Mouse (Mus musculus) myocyte (in vitro differentiated cells): Measurements from ENCODE around the gene Wdr34. TPM values are rescaled to one million over a fixed set of nuclear protein-coding genes. Genes with fewer than 3 reads are reported as not detected.
A peak's percentile ranks its signal among the peaks of the same experiment; 100 is the strongest.

Experiments used
- H3K27me3 ChIP-seq: one replicate; pipeline ENCODE4 v1.6.1; 2011; ENCODE audit not compliant: control insufficient read depth, insufficient read depth, insufficient read length
- H3K36me3 ChIP-seq: one replicate; pipeline ENCODE4 v1.6.1; 2011; ENCODE audit not compliant: control insufficient read depth, insufficient read depth
- H3K4me2 ChIP-seq: one replicate; pipeline ENCODE4 v1.6.1; 2011; ENCODE audit warnings: low read depth, control low read depth
- H3K4me3 ChIP-seq: one replicate; pipeline ENCODE4 v1.5.1; 2011; ENCODE audit warnings: mild to moderate bottlenecking, control low read depth, moderate library complexity
- H3K79me2 ChIP-seq: one replicate; pipeline ENCODE4 v1.6.1; 2011; ENCODE audit not compliant: control insufficient read depth, insufficient read depth
- H3ac ChIP-seq: one replicate; pipeline ENCODE4 v1.6.1; 2011; ENCODE audit not compliant: control insufficient read depth, insufficient read length
- CEBPB ChIP-seq: IDR thresholded peaks from 2 replicates; pipeline ENCODE4 v1.6.1; 2011; ENCODE audit warnings: mild to moderate bottlenecking, moderate library complexity; ENCODE audit not compliant: poor library complexity, insufficient read depth, severe bottlenecking
- E2F4 ChIP-seq: IDR thresholded peaks from one replicate; pipeline ENCODE4 v1.6.1; 2011; ENCODE audit warnings: mild to moderate bottlenecking, control low read depth, moderate library complexity; ENCODE audit not compliant: insufficient read depth
- MAX ChIP-seq: IDR thresholded peaks from one replicate; pipeline ENCODE4 v1.6.1; 2011; ENCODE audit warnings: low read depth, mild to moderate bottlenecking, control low read depth
- MYOD1 ChIP-seq, 3 experiments: IDR thresholded peaks; one replicate each; pipeline ENCODE4 v1.6.1; 2011; ENCODE audit warnings: control low read depth in 2 of 3, low read depth in 2 of 3, mild to moderate bottlenecking in 2 of 3, moderate library complexity in 1 of 3; ENCODE audit not compliant: insufficient read length in 2 of 3, control insufficient read depth in 1 of 3
- MYOG ChIP-seq, 3 experiments: IDR thresholded peaks; one replicate each; pipeline ENCODE4 v1.6.1; 2011; ENCODE audit warnings: control low read depth in 2 of 3, low read depth in 2 of 3, mild to moderate bottlenecking in 2 of 3; ENCODE audit not compliant: insufficient read length in 2 of 3, control insufficient read depth in 1 of 3, insufficient read depth in 1 of 3
- POLR2A ChIP-seq: IDR thresholded peaks from one replicate; pipeline ENCODE4 v1.6.1; 2011; ENCODE audit warnings: low read depth, mild to moderate bottlenecking, control low read depth, moderate library complexity; ENCODE audit not compliant: insufficient read length
- POLR2AphosphoS2 ChIP-seq: IDR thresholded peaks from one replicate; pipeline ENCODE4 v1.6.1; 2011; ENCODE audit warnings: low read depth, control low read depth; ENCODE audit not compliant: insufficient read length
- REST ChIP-seq: IDR thresholded peaks from one replicate; pipeline ENCODE4 v1.6.1; 2011; ENCODE audit warnings: mild to moderate bottlenecking, control low read depth, moderate library complexity; ENCODE audit not compliant: insufficient read depth, insufficient read length
- SRF ChIP-seq: IDR thresholded peaks from one replicate; pipeline ENCODE4 v1.6.1; 2011; ENCODE audit warnings: low read depth; ENCODE audit not compliant: control insufficient read depth, insufficient read length
- TCF12 ChIP-seq: IDR thresholded peaks from one replicate; pipeline ENCODE4 v1.6.1; 2011; ENCODE audit warnings: mild to moderate bottlenecking, control low read depth; ENCODE audit not compliant: poor library complexity, insufficient read depth, severe bottlenecking
- TCF3 ChIP-seq: IDR thresholded peaks from one replicate; pipeline ENCODE4 v1.6.1; 2011; ENCODE audit warnings: low read depth, control low read depth; ENCODE audit not compliant: insufficient read length
- USF1 ChIP-seq: IDR thresholded peaks from one replicate; pipeline ENCODE4 v1.6.1; 2011; ENCODE audit warnings: low read depth, mild to moderate bottlenecking, control low read depth, moderate library complexity
- polyA plus RNA-seq: library from polyadenylated mRNA; unstranded; fragments of >200 nt; fragmentation: generic; extraction: Trizol; gene quantifications from one replicate; pipeline ENCODE4 v1.2.1, GENCODE M21; 2012; ENCODE audit warnings: missing spikeins

The Wdr34 gene
- polyA plus RNA-seq, 1 experiment: 21.6 TPM

GRCm38 (mm10) chr2:30063235-30063634 lies 14.6 kb upstream of the Wdr34 start:
- no peak for TF ChIP-seq CEBPB
- no peak for TF ChIP-seq MYOD1 (IDR thresholded peaks at IDR 0.05; ENCODE audit: control insufficient read depth in 1 of 3, insufficient read length in 2 of 3, low read depth in 2 of 3)
- TF ChIP-seq TCF12: no peak
- no peak for TF ChIP-seq MYOG (IDR thresholded peaks at IDR 0.05; ENCODE audit: control insufficient read depth in 1 of 3, insufficient read depth in 1 of 3, insufficient read length in 2 of 3, low read depth in 2 of 3)
- TF ChIP-seq TCF3: no peak
- no peak for TF ChIP-seq E2F4
- TF ChIP-seq POLR2A: no peak
- no peak for TF ChIP-seq REST
- no peak for TF ChIP-seq SRF
- H3K27me3 ChIP-seq: no peaks in the 10 kb centered on the region
- H3K36me3 ChIP-seq: no peaks in the 10 kb centered on the region

GRCm38 (mm10) chr2:30062249-30063093 lies 13.8 kb upstream of the Wdr34 start:
- Histone ChIP-seq H3K79me2 (peaks cover 34% of the 10 kb centered on the region), H3K4me2 (peak overlapping the region; percentile 89), H3ac (peak overlapping the region; percentile 58), H3K36me3 (no peaks in the 10 kb centered on the region), H3K4me3 (peak overlapping the region; percentile 74), H3K27me3 (no peaks in the 10 kb centered on the region)
- TF ChIP-seq SRF (no peak), POLR2A (peak; percentile 81), MYOG (IDR thresholded peaks at IDR 0.05; ENCODE audit: control insufficient read depth in 1 of 3, insufficient read depth in 1 of 3, insufficient read length in 2 of 3, low read depth in 2 of 3) (no peak), USF1 (peak; percentile 80), MAX (peak; percentile 7), E2F4 (no peak), POLR2AphosphoS2 (peak; percentile 80)

More at GRCm38 (mm10) chr2:30063235-30063634, 14.6 kb upstream of the Wdr34 start:
- Histone ChIP-seq H3ac (peak overlapping the region; percentile 58), H3K4me2 (peak overlapping the region; percentile 89), H3K79me2 (peaks cover 42% of the 10 kb centered on the region), H3K4me3 (peak overlapping the region; percentile 74)

- Histone ChIP-seq H3K4me2 (peak overlapping the region; percentile 89), H3K36me3 (no peaks in the 10 kb centered on the region), H3K79me2 (peaks cover 30% of the 10 kb centered on the region), H3K4me3 (peak overlapping the region; percentile 74), H3K27me3 (no peaks in the 10 kb centered on the region), H3ac (peak overlapping the region; percentile 58)
- no peak for TF ChIP-seq POLR2AphosphoS2
- no peak for TF ChIP-seq MYOG (IDR thresholded peaks at IDR 0.05; ENCODE audit: control insufficient read depth in 1 of 3, insufficient read depth in 1 of 3, insufficient read length in 2 of 3, low read depth in 2 of 3)
- TF ChIP-seq E2F4: no peak
- no peak for TF ChIP-seq POLR2A
- TF ChIP-seq SRF: no peak
- no peak for TF ChIP-seq USF1
- no peak for TF ChIP-seq MAX
Observed at GRCm38 (mm10) chr2:30061215-30062166, 12.8 kb upstream of the Wdr34 start.

DNA sequence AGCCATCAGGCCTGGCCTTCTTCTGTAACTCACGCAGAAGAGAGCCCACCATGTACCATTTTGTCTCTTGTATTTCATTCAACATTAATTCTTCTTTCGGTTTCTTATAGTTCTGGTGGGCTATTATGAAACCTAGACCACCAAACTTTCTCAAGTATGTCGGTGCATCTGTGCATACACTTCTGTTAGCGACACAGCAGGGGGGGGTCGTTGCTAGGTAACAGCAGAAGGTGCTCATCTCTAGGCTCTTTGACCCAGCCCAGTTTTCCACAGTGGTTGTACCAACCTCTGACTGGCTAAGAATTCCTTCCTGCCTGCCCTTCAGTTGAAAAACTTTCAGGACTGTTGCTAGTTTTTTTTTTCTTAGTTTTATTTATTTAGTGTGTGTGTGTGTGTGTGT lies 9.7 kb upstream of the Wdr34 start:
- Histone ChIP-seq H3K27me3 (no peaks in the 10 kb centered on the region), H3K36me3 (no peaks in the 10 kb centered on the region), H3ac (no peak overlapping the region), H3K4me3 (no peak overlapping the region), H3K79me2 (peaks cover 6% of the 10 kb centered on the region), H3K4me2 (no peak overlapping the region)
- TF ChIP-seq MYOG (IDR thresholded peaks at IDR 0.05; ENCODE audit: control insufficient read depth in 1 of 3, insufficient read depth in 1 of 3, insufficient read length in 2 of 3, low read depth in 2 of 3): no peak
- TF ChIP-seq CEBPB: no peak
- TF ChIP-seq TCF12: no peak
- no peak for TF ChIP-seq MAX
- no peak for TF ChIP-seq TCF3
- no peak for TF ChIP-seq REST
- TF ChIP-seq POLR2AphosphoS2: no peak
- TF ChIP-seq E2F4: no peak
- TF ChIP-seq USF1: no peak
- no peak for TF ChIP-seq MYOD1 (IDR thresholded peaks at IDR 0.05; ENCODE audit: control insufficient read depth in 1 of 3, insufficient read length in 2 of 3, low read depth in 2 of 3)
- no peak for TF ChIP-seq SRF
- no peak for TF ChIP-seq POLR2A
